Mouse (Mus musculus) embryonic fibroblast, embryonic 13.5 days (primary cell): Measurements from ENCODE around the gene Klhl36.

Experiments
- CTCF ChIP-seq: IDR thresholded peaks from 2 replicates; pipeline ENCODE4 v1.5.1; 2011; ENCODE audit warnings: mild to moderate bottlenecking, control low read depth, low read length, moderate library complexity, borderline replicate concordance; ENCODE audit not compliant: insufficient read depth
- POLR2A ChIP-seq: IDR thresholded peaks from 2 replicates; pipeline ENCODE4 v1.6.1; 2011; ENCODE audit warnings: low read depth, mild to moderate bottlenecking, control low read depth, low read length, moderate library complexity

- TF ChIP-seq CTCF, result no peak
- no peak for TF ChIP-seq POLR2A
These were observed 27.4 kb upstream of the Klhl36 start for GRCm38 (mm10) chr8:119834676-119835075.
